Mouse (Mus musculus): ENCODE results near the gene Pin4.

DNA sequence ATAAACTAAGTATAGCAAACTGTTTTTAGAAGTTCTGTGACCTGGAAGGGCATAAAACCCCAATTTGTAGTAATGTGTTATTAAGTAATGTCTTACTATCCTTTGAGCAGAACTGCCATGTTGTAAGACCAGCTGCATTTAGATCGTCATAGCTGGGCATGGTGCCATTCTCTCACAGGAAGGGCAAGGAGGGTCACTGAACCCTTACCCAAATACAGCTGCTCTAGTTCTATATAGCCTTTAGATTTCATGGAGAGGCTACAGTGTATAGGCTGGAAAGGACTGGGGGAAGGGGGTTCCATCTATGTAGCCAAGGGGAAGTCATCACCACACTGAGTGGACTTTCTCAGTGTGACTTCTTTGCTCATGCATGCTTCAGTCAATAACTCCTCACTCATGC, 21.9 kb downstream of the Pin4 start:
- TF ChIP-seq CTCF (IDR thresholded peaks at IDR 0.05; ENCODE audit: control insufficient read depth, insufficient read depth, low read length) (no peak), POLR2A (IDR thresholded peaks at IDR 0.05; ENCODE audit: borderline replicate concordance, control insufficient read depth, low read depth, low read length) (no peak)
